Mouse (Mus musculus): Measurements from ENCODE around the gene Nckap5.

DNA sequence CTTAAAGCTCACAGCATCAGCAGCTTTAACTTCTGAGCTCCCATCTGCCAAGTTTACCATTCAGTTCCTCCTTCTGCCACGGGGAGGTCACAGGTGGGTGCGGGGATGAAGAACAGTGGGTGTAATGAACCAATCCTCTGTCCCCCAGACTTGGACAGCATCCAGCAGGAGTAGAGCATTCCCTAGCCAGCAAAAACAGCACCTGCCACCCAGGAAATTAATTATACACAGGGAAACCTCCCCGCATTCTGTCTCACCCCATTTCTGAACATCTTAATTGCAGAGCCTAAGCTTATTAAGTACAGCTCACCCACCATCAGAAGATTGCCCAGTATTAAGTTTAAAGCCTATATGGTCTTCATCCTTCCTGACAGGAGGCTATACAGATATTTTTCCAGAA, 256.9 kb downstream of the Nckap5 start:
- TF ChIP-seq POLR2A (IDR thresholded peaks at IDR 0.05; ENCODE audit: insufficient read depth, low read depth, low read length) (no peak), CTCF (IDR thresholded peaks at IDR 0.05; ENCODE audit: insufficient read depth, low read depth, low read length) (no peak)
